Mouse (Mus musculus): ENCODE data around the gene Myh10. TPM values are rescaled to one million over a fixed set of nuclear protein-coding genes. Genes with fewer than 3 reads are reported as not detected.

Myh10 gene
- 10 to 100 TPM; 16.4 to 23.0 TPM for total RNA-seq (2021)
- long read RNA-seq, experiment 1, partial matches to known transcripts, result 2 of 3 reads
- long read RNA-seq, experiment 1, other reads (novel, unspliced or antisense), result 1 of 3 reads
- long read RNA-seq, experiment 2, full-length matches to known transcripts, result 1 of 8 reads
- long read RNA-seq, experiment 2, partial matches to known transcripts, result 5 of 8 reads
- long read RNA-seq, experiment 2, other reads (novel, unspliced or antisense), result 2 of 8 reads

GRCm38 (mm10) chr11:68691321-68692009 is at the start of gene Myh10:
Gene Myh10, plus strand, starts transcription at chr11:68691559.
- intact Hi-C loops (cut with DNase I; ENCODE audit: low total_unique reads), result no loop called here

GRCm38 (mm10) chr11:68644781-68645180 is 46.6 kb upstream of the Myh10 start:
- intact Hi-C loops (cut with DNase I; ENCODE audit: low total_unique reads), result no loop called here
- DNase-seq, result no peak

More at GRCm38 (mm10) chr11:68691321-68692009, at the start of gene Myh10:
- DNase-seq, result peak; percentile 99

DNA sequence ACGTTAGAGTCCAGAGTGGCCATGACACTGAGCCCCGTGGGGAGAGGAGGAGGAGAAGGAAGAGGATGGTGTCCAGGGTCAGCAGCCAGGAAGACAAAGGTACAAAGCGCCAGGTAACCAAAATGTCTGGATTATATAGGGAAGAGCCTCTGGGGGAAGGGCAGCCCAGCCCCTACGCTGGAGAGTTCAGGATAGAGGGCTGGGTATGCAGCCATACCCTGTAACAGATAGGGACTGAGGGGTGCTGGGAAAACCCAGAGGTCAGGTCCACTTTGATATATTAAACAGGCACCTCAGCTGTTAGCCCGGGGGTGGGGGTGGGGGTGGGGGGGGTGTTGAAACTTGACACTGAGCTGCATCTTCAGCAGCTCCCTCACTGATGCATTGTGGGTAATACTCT is 43.6 kb upstream of the Myh10 start:
- intact Hi-C loops (cut with DNase I; ENCODE audit: low total_unique reads), result no loop called here
- no peak for DNase-seq

DNA sequence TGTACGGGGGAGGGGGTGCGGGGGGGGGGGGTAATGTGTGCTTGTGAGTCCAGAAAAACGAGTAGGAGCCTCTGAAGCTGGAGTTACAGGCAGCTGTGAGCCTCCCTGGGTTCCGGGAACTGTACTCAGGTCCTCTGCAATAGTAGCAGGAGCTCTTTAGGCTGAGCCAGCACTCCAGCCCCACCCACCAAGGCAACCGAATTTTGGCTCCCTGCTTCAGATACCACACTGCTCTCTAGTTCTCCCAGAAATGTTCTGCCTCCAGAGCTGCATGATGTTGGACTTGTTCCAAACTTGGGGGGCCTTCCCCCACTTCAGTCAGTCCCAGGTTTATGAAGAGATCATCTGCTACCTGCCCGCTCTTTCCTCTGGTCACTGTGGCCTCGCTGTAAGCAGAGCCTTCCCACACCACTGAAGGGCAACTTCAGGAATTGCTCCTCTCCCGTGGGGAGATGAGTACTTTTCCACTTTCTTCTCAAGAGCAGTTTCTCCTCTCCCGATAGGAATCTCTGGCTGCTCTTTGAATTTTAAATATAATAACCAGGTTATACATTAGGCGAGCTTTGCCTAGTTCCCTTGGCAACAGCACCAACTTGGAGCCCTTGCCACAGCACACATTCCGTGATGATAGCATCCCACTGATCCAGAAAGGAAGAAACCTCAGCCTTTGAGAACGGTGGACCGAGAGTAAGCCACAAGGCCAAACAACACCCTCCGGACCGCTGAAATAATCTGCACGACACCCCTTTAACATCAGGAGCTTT is 42.8 kb upstream of the Myh10 start:
- no peak for DNase-seq
- intact Hi-C loops (cut with DNase I; ENCODE audit: low total_unique reads), result no loop called here

GRCm38 (mm10) chr11:68651518-68651917 is 39.8 kb upstream of the Myh10 start:
- intact Hi-C loops (cut with DNase I; ENCODE audit: low total_unique reads), result no loop called here
- no peak for DNase-seq

- intact Hi-C loops (cut with DNase I; ENCODE audit: low total_unique reads), result no loop called here
- no peak for DNase-seq
Measured at GRCm38 (mm10) chr11:68655524-68655923, 35.8 kb upstream of the Myh10 start.

- intact Hi-C loops (cut with DNase I; ENCODE audit: low total_unique reads), result no loop called here
- no peak for DNase-seq
Measured at GRCm38 (mm10) chr11:68656887-68657685, 34.3 kb upstream of the Myh10 start.

GRCm38 (mm10) chr11:68657811-68658210 is 33.5 kb upstream of the Myh10 start:
- intact Hi-C loops (cut with DNase I; ENCODE audit: low total_unique reads), result no loop called here
- DNase-seq, result no peak

GRCm38 (mm10) chr11:68665331-68665730 is 26.0 kb upstream of the Myh10 start:
- intact Hi-C loops (cut with DNase I; ENCODE audit: low total_unique reads), result no loop called here

DNA sequence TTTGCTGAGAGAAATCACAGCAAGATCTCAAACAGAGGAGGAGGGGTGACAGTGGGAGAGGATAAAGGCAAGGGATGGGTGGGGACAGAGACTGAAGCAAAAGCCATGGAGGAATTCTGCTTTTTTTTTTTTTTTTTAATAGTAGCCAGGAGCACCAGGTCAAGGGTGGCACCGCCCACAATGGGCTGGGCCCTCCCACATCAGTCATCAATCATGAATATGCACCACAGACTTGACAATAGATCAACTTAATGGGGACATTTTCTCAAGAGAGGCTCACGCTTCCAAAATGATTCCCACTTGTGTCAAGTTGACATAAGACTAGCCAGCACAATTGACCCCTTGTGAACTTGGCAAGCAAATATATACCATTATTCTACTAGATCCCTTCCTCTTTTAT is 25.1 kb upstream of the Myh10 start:
- DNase-seq, result no peak
- intact Hi-C loops (cut with DNase I; ENCODE audit: low total_unique reads), result no loop called here

More at GRCm38 (mm10) chr11:68665331-68665730, 26.0 kb upstream of the Myh10 start:
- no peak for DNase-seq

- no peak for DNase-seq
- intact Hi-C loops (cut with DNase I; ENCODE audit: low total_unique reads), result no loop called here
Measured at GRCm38 (mm10) chr11:68672270-68672970, 18.9 kb upstream of the Myh10 start.

DNA sequence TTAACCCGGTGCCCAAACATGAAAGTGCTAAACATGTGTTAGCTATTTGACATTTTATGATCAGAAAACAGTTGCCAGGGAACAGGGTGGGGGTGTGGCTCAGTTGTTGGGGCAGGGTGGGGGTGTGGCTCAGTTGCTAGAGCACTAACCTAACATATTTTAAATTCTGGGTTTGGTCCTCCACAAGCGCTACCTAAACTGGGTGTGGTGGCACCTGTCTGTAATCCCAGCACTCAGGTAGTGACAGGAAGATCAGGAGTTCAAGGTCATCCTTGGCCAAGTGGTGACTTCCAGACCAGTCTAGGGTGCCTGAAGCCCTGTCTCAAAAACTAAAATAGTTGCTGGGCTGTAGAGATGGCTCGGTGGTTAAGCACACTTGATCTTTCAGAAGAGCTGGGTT is 17.3 kb upstream of the Myh10 start:
- intact Hi-C loops (cut with DNase I; ENCODE audit: low total_unique reads), result no loop called here
- no peak for DNase-seq

- intact Hi-C loops (cut with DNase I; ENCODE audit: low total_unique reads), result no loop called here
- DNase-seq, result no peak
Measured at GRCm38 (mm10) chr11:68674643-68675042, 16.7 kb upstream of the Myh10 start.

- DNase-seq, result no peak
- intact Hi-C loops (cut with DNase I; ENCODE audit: low total_unique reads), result no loop called here
Measured at GRCm38 (mm10) chr11:68675274-68675673, 16.1 kb upstream of the Myh10 start.

- intact Hi-C loops (cut with DNase I; ENCODE audit: low total_unique reads), result no loop called here
- DNase-seq, result no peak
Measured at GRCm38 (mm10) chr11:68681254-68681839, 10.0 kb upstream of the Myh10 start.

- intact Hi-C loops (cut with DNase I; ENCODE audit: low total_unique reads), result no loop called here
- no peak for DNase-seq
Measured at GRCm38 (mm10) chr11:68682136-68682806, 9.1 kb upstream of the Myh10 start.

GRCm38 (mm10) chr11:68686001-68686400 is 5.4 kb upstream of the Myh10 start:
- intact Hi-C loops (cut with DNase I; ENCODE audit: low total_unique reads), result no loop called here
- no peak for DNase-seq

DNA sequence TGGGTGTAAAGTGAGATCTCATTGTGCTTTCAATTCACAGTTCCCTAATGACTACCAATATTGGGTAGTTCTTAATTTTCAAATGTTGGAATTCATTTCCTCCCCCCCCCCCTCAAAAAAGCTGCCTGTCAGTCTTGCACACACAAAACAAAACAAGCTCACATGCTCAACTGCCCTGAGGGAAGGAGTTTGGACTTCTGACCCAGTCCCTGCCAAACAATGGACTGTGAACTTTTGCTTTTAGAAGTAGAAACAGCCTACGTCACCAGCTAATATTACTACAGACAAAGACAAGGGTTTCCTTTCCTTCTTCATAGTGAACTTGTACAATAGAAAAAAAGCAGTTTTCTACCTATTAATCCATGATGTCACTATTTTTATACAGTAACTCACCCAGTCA is 2.1 kb upstream of the Myh10 start:
- intact Hi-C loops (cut with DNase I; ENCODE audit: low total_unique reads), result no loop called here
- no peak for DNase-seq

All from gastrocnemius, postnatal 14 days (tissue).